Mouse (Mus musculus): ENCODE measurements around the gene Nsun3. TPM values are rescaled to one million over a fixed set of nuclear protein-coding genes. Genes with fewer than 3 reads are reported as not detected.

Nsun3 gene
- 10.6 to 19.8 TPM (median 17.6 TPM) in 4 replicates for total RNA-seq (2023; ENCODE audit: inconsistent age)

GRCm38 (mm10) chr16:62786621-62787331, at the start of gene Nsun3:
Nsun3 (minus strand) TSS chr16:62786818.

GRCm38 (mm10) chr16:62814491-62814890, 27.9 kb upstream of the Nsun3 start, which contains the start of gene Stx19:
Stx19 (plus strand) TSS chr16:62814676.

Other genes with a start within 250 kb of the Nsun3 start
- gene Stx19, start 27.9 kb upstream of the Nsun3 start, total RNA-seq (2023; ENCODE audit: inconsistent age) = not detected in 4 replicates
- 15.2 to 23.8 TPM (median 16.5 TPM) in 4 replicates for gene Arl13b, start 60.2 kb upstream of the Nsun3 start, total RNA-seq (2023; ENCODE audit: inconsistent age)
- gene Pros1, start 67.5 kb upstream of the Nsun3 start, total RNA-seq (2023; ENCODE audit: inconsistent age) = not detected in 4 replicates

All from B cell, adult (primary cell).